Mouse (Mus musculus) splenic B cell, adult 2 months (primary cell): ENCODE data around the gene St6galnac5.

Source experiments
- DNase-seq: peaks from one replicate; pipeline ENCODE4 v3.0.0-alpha.2; 2011; ENCODE audit warnings: low read depth, low spot score
- H3K27me3 ChIP-seq: 2 replicates; pipeline ENCODE4 v1.6.1; 2012; ENCODE audit warnings: mild to moderate bottlenecking, low read length, moderate library complexity, mixed read lengths; ENCODE audit not compliant: control insufficient read depth, poor library complexity, insufficient read depth, severe bottlenecking
- H3K36me3 ChIP-seq: 2 replicates; pipeline ENCODE4 v1.6.1; 2012; ENCODE audit warnings: mild to moderate bottlenecking, low read length, moderate library complexity, mixed read lengths; ENCODE audit not compliant: control insufficient read depth, poor library complexity, insufficient read depth, severe bottlenecking

St6galnac5 gene

GRCm38 (mm10) chr3:152981988-152982387 lies at the start of gene St6galnac5:
Gene St6galnac5 (minus strand): TSS chr3:152982246.
- DNase-seq, result no peak
- H3K36me3 ChIP-seq, result no peaks in the 10 kb centered on the region
- H3K27me3 ChIP-seq, result no peaks in the 10 kb centered on the region

GRCm38 (mm10) chr3:153030756-153031155 lies 48.7 kb upstream of the St6galnac5 start:
- no peaks in the 10 kb centered on the region for H3K36me3 ChIP-seq
- DNase-seq, result no peak
- no peaks in the 10 kb centered on the region for H3K27me3 ChIP-seq

GRCm38 (mm10) chr3:153024016-153024415 lies 42.0 kb upstream of the St6galnac5 start:
- DNase-seq, result no peak
- H3K27me3 ChIP-seq, result no peaks in the 10 kb centered on the region
- H3K36me3 ChIP-seq, result no peaks in the 10 kb centered on the region

GRCm38 (mm10) chr3:153018051-153018450 lies 36.0 kb upstream of the St6galnac5 start:
- DNase-seq, result no peak

GRCm38 (mm10) chr3:153016355-153016754 lies 34.3 kb upstream of the St6galnac5 start:
- DNase-seq, result no peak
- H3K36me3 ChIP-seq, result no peaks in the 10 kb centered on the region
- H3K27me3 ChIP-seq, result no peaks in the 10 kb centered on the region

More at GRCm38 (mm10) chr3:153018051-153018450, 36.0 kb upstream of the St6galnac5 start:
- Histone ChIP-seq H3K36me3 (no peaks in the 10 kb centered on the region), H3K27me3 (no peaks in the 10 kb centered on the region)

GRCm38 (mm10) chr3:153006893-153007292 lies 24.8 kb upstream of the St6galnac5 start:
- H3K36me3 ChIP-seq, result no peaks in the 10 kb centered on the region
- DNase-seq, result no peak

GRCm38 (mm10) chr3:152998901-152999300 lies 16.9 kb upstream of the St6galnac5 start:
- no peak for DNase-seq
- Histone ChIP-seq H3K27me3 (no peaks in the 10 kb centered on the region), H3K36me3 (no peaks in the 10 kb centered on the region)

More at GRCm38 (mm10) chr3:153006893-153007292, 24.8 kb upstream of the St6galnac5 start:
- H3K27me3 ChIP-seq, result no peaks in the 10 kb centered on the region

GRCm38 (mm10) chr3:152998106-152998505 lies 16.1 kb upstream of the St6galnac5 start:
- Histone ChIP-seq H3K27me3 (no peaks in the 10 kb centered on the region), H3K36me3 (no peaks in the 10 kb centered on the region)
- DNase-seq, result no peak

DNA sequence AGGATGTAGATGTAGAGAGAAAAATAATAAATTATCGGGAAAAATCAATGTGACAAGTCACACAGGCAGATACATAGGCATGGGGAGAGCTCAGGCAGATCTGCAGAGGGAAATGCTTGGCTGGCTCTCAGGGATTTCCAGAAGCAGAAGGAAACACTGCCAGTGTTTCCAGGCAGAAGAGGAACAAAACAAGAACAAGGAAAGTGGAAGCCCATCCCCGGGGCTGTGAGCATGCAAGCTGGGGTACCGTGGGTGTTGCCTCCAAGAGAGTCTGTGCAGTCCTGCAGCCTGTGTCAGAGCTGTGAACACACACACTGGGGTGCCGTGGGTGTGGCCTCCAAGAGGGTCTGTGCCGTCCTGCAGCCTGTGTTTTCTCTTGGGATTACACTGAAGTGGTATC lies 11.6 kb upstream of the St6galnac5 start:
- H3K27me3 ChIP-seq, result no peaks in the 10 kb centered on the region
- H3K36me3 ChIP-seq, result no peaks in the 10 kb centered on the region
- no peak for DNase-seq

DNA sequence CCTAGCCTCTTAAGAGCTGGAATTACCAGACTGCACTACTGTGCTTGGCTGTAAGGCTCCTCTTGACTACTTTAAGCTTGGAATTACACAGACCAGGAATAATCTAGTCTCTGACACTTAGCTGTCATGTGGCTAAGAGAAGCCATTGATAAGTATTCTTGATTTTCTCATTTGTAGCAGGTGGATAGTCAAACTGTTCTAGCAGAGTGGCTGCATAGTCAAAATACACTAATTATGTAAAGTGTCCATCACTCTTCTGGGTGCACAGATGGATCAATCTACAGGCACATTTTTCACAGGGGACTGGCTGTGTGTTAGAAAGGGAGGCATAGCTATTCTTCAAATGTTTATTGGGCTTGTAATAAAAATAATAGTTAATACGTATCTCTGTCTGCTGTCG lies 8.7 kb upstream of the St6galnac5 start:
- DNase-seq, result no peak
- H3K27me3 ChIP-seq, result no peaks in the 10 kb centered on the region

GRCm38 (mm10) chr3:152980978-152981974 lies 770 bp downstream of the St6galnac5 start:
- Histone ChIP-seq H3K27me3 (no peaks in the 10 kb centered on the region), H3K36me3 (no peaks in the 10 kb centered on the region)
- no peak for DNase-seq

More for the DNA sequence above, 8.7 kb upstream of the St6galnac5 start:
- H3K36me3 ChIP-seq, result no peaks in the 10 kb centered on the region

- H3K27me3 ChIP-seq, result no peaks in the 10 kb centered on the region
- no peaks in the 10 kb centered on the region for H3K36me3 ChIP-seq
- no peak for DNase-seq
These were observed 1.6 kb downstream of the St6galnac5 start for GRCm38 (mm10) chr3:152980431-152980830.

DNA sequence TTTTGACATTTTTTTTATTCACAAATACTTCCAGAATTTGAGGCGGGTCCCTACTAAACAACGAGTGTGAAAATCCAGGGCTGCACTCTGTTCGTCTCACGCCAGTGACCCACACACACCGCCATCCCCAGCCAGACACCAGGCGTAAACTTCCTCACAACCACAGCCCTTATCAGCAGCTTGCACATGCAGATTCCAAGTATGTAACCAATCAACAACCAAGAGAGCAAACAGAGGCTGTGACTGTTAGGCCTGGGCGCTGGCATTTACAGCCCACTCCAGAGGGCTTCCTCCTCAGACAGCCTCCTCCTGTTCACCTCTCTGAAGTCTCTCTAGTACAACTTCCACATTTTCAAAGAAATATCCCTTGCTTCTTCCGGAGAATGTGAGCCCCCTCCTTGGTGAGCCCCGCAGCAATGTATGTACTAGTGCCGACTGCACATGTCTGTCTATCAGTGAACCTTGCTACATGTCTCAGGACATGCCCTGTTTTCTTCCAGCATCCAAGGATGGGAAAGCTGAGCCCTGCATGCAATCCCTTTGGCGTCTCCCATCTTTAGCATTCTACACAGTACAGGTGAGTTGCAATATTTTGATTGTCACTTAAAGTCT lies 2.5 kb downstream of the St6galnac5 start:
- Histone ChIP-seq H3K27me3 (no peaks in the 10 kb centered on the region), H3K36me3 (no peaks in the 10 kb centered on the region)
- DNase-seq, result no peak

- H3K27me3 ChIP-seq, result no peaks in the 10 kb centered on the region
These were observed 10.7 kb downstream of the St6galnac5 start for GRCm38 (mm10) chr3:152971373-152971772.

DNA sequence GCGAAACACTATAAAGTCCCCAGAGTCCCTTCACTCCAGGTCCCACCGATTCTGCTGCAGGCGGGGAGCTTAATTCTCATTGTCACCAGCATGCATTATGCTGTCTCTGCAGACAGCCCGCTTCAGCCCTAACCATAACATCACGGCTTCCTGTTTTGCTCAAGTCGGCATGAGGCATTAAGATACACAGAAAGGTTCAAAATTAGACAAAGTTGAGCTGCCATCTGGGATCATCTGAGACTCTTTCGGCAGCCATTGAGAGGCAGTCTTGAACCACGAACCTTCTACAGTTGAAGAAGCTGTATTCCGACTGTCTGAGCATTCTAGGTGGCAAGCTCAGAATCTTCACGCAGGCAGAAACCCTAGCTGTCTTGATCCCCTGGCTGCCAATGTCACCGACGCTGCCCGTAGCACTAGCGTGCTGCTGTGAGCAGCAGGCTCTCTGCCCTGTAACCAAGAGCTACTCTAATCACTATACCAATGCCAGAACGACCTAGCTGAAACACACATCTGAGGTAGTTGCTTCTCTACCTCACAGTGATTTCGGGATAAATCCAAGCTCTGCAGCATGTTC lies 12.2 kb downstream of the St6galnac5 start:
- Histone ChIP-seq H3K36me3 (no peaks in the 10 kb centered on the region), H3K27me3 (no peaks in the 10 kb centered on the region)
- DNase-seq, result no peak

More at GRCm38 (mm10) chr3:152971373-152971772, 10.7 kb downstream of the St6galnac5 start:
- DNase-seq, result no peak
- H3K36me3 ChIP-seq, result no peaks in the 10 kb centered on the region
